Mouse (Mus musculus) limb, embryonic 15.5 days (tissue): ENCODE measurements around the gene Olfr810. TPM values are rescaled to one million over a fixed set of nuclear protein-coding genes. Genes with fewer than 3 reads are reported as not detected.

Experiments
- ATAC-seq: fragments of 200-750 bp; cut with Nextera tagmentation; 2 replicates; pipeline ENCODE4 v1.8.0; 2017; ENCODE audit warnings: low read depth, moderate TSS enrichment; ENCODE audit not compliant: insufficient number of reproducible peaks, low FRiP score, low TSS enrichment
- H3K27ac ChIP-seq: fragments of 300-500 bp; sonication (generic); 2 replicates; pipeline ENCODE4 v1.5.1; 2015; ENCODE audit warnings: moderate library complexity, mild to moderate bottlenecking, inconsistent platforms
- H3K27me3 ChIP-seq: fragments of 300-500 bp; sonication (generic); 2 replicates; pipeline ENCODE4 v1.6.1; 2015; ENCODE audit warnings: inconsistent platforms
- H3K36me3 ChIP-seq: fragments of 300-500 bp; sonication (generic); 2 replicates; pipeline ENCODE4 v1.6.1; 2015; ENCODE audit warnings: inconsistent platforms
- H3K4me1 ChIP-seq: fragments of 300-500 bp; sonication (generic); 2 replicates; pipeline ENCODE4 v1.6.1; 2015; ENCODE audit warnings: inconsistent platforms
- H3K4me2 ChIP-seq: fragments of 300-500 bp; sonication (generic); 2 replicates; pipeline ENCODE4 v1.6.1; 2015; ENCODE audit warnings: mild to moderate bottlenecking, inconsistent platforms
- H3K4me3 ChIP-seq: fragments of 300-500 bp; sonication (generic); 2 replicates; pipeline ENCODE4 v1.5.1; 2015; ENCODE audit warnings: mild to moderate bottlenecking, inconsistent platforms
- H3K9ac ChIP-seq: fragments of 300-500 bp; sonication (generic); 2 replicates; pipeline ENCODE4 v1.6.1; 2015; ENCODE audit warnings: inconsistent platforms
- H3K9me3 ChIP-seq: fragments of 300-500 bp; sonication (generic); 2 replicates; pipeline ENCODE4 v1.6.1; 2016; ENCODE audit warnings: inconsistent platforms
- WGBS: fragments of 180-500 bp; shearing (Covaris S2); methylation state at CpG from one replicate; pipeline ENCODE4 v1.1.7; 2015; 5-methylcytosine and 5-hydroxymethylcytosine counted together
- polyA plus RNA-seq: library from polyadenylated mRNA; unstranded; fragments of >200 nt; fragmentation: Nextera tagmentation; extraction: Ambion mirVana; gene quantifications from 2 replicates; pipeline ENCODE4 v1.2.1, GENCODE M21; 2015

Gene Olfr810
- not detected in 2 replicates for polyA plus RNA-seq

- no peaks in the 10 kb centered on the region for H3K4me1 ChIP-seq
- no peak within 1 kb of the TSS for H3K9ac ChIP-seq
- H3K27ac ChIP-seq, result no peak within 1 kb of the TSS
- H3K9me3 ChIP-seq, result no peaks in the 10 kb centered on the region
- no peaks in the 10 kb centered on the region for H3K27me3 ChIP-seq
- no peak for ATAC-seq
- no peaks in the 10 kb centered on the region for H3K36me3 ChIP-seq
- no peak within 1 kb of the TSS for H3K4me3 ChIP-seq
- no peak within 1 kb of the TSS for H3K4me2 ChIP-seq
Observed at GRCm38 (mm10) chr10:129794817-129795216, at the start of gene Olfr810. Gene Olfr810, minus strand, starts transcription at chr10:129794917.

GRCm38 (mm10) chr10:129804296-129804695 is 9.6 kb upstream of the Olfr810 start, which contains the start of gene Olfr811:
Gene Olfr811, minus strand, starts transcription at chr10:129804396.
- WGBS, result 79% methylated on average over 4 of the region's 4 CpGs
- no peak for ATAC-seq
- Histone ChIP-seq H3K9me3 (no peaks in the 10 kb centered on the region), H3K36me3 (no peaks in the 10 kb centered on the region), H3K4me3 (no peak within 1 kb of the TSS), H3K27ac (no peak within 1 kb of the TSS), H3K4me1 (no peaks in the 10 kb centered on the region), H3K9ac (no peak within 1 kb of the TSS), H3K4me2 (no peak within 1 kb of the TSS), H3K27me3 (no peaks in the 10 kb centered on the region)

- Histone ChIP-seq H3K27ac (no peak overlapping the region), H3K27me3 (no peaks in the 10 kb centered on the region), H3K4me2 (no peak overlapping the region), H3K4me1 (no peaks in the 10 kb centered on the region), H3K9me3 (no peaks in the 10 kb centered on the region), H3K36me3 (no peaks in the 10 kb centered on the region), H3K4me3 (no peak overlapping the region), H3K9ac (no peak overlapping the region)
- no peak for ATAC-seq
Observed at GRCm38 (mm10) chr10:129778123-129778522, 16.6 kb downstream of the Olfr810 start.

- Histone ChIP-seq H3K4me1 (no peaks in the 10 kb centered on the region), H3K9ac (no peak within 1 kb of the TSS), H3K36me3 (no peaks in the 10 kb centered on the region), H3K9me3 (no peaks in the 10 kb centered on the region), H3K4me2 (no peak within 1 kb of the TSS), H3K4me3 (no peak within 1 kb of the TSS), H3K27me3 (no peaks in the 10 kb centered on the region), H3K27ac (no peak within 1 kb of the TSS)
- no peak for ATAC-seq
Observed at GRCm38 (mm10) chr10:129774338-129774737, 20.4 kb downstream of the Olfr810 start, which contains the start of gene Olfr809. Gene Olfr809, plus strand, starts transcription at chr10:129774638.

- H3K27me3 ChIP-seq, result no peaks in the 10 kb centered on the region
- ATAC-seq, result no peak
Observed at GRCm38 (mm10) chr10:129765182-129765581, 29.5 kb downstream of the Olfr810 start, which contains the start of gene Olfr808. Gene Olfr808, plus strand, starts transcription at chr10:129765482.

GRCm38 (mm10) chr10:129757693-129758092 is 37.0 kb downstream of the Olfr810 start, which contains the start of gene Olfr807:
Gene Olfr807, minus strand, starts transcription at chr10:129757793.
- H3K4me3 ChIP-seq, result no peak within 1 kb of the TSS
- H3K27ac ChIP-seq, result no peak within 1 kb of the TSS
- no peaks in the 10 kb centered on the region for H3K27me3 ChIP-seq
- ATAC-seq, result no peak
- H3K4me2 ChIP-seq, result no peak within 1 kb of the TSS
- no peaks in the 10 kb centered on the region for H3K36me3 ChIP-seq
- 81% methylated on average over 1 of the region's 1 CpGs for WGBS
- no peaks in the 10 kb centered on the region for H3K4me1 ChIP-seq
- no peaks in the 10 kb centered on the region for H3K9me3 ChIP-seq
- no peak within 1 kb of the TSS for H3K9ac ChIP-seq

More at GRCm38 (mm10) chr10:129765182-129765581, 29.5 kb downstream of the Olfr810 start, which contains the start of gene Olfr808:
- Histone ChIP-seq H3K9me3 (no peaks in the 10 kb centered on the region), H3K4me2 (no peak within 1 kb of the TSS), H3K9ac (no peak within 1 kb of the TSS), H3K27ac (no peak within 1 kb of the TSS), H3K4me3 (no peak within 1 kb of the TSS), H3K4me1 (no peaks in the 10 kb centered on the region), H3K36me3 (no peaks in the 10 kb centered on the region)
- WGBS, result 88% methylated on average over 1 of the region's 1 CpGs

- H3K27ac ChIP-seq, result no peak within 1 kb of the TSS
- no peaks in the 10 kb centered on the region for H3K36me3 ChIP-seq
- H3K9ac ChIP-seq, result no peak within 1 kb of the TSS
- no peaks in the 10 kb centered on the region for H3K27me3 ChIP-seq
- no peaks in the 10 kb centered on the region for H3K4me1 ChIP-seq
- no peak for ATAC-seq
- H3K4me2 ChIP-seq, result no peak within 1 kb of the TSS
- no peak within 1 kb of the TSS for H3K4me3 ChIP-seq
- H3K9me3 ChIP-seq, result no peaks in the 10 kb centered on the region
Observed at GRCm38 (mm10) chr10:129741821-129742220, 52.9 kb downstream of the Olfr810 start, which contains the start of gene Olfr806. Gene Olfr806, minus strand, starts transcription at chr10:129741921.

Other genes starting within 250 kb of the Olfr810 start
- gene Olfr794, start 227.3 kb downstream of the Olfr810 start, polyA plus RNA-seq, result not detected in 2 replicates
- not detected in 2 replicates for gene Olfr796, start 182.3 kb downstream of the Olfr810 start, polyA plus RNA-seq
- not detected in 2 replicates for gene Olfr798, start 167.0 kb downstream of the Olfr810 start, polyA plus RNA-seq
- gene Olfr799, start 157.4 kb downstream of the Olfr810 start, polyA plus RNA-seq, result not detected in 2 replicates
- gene Olfr800, start 137.2 kb downstream of the Olfr810 start, polyA plus RNA-seq, result not detected in 2 replicates
- not detected in 2 replicates for gene Olfr801, start 121.1 kb downstream of the Olfr810 start, polyA plus RNA-seq
- not detected in 2 replicates for gene Olfr802, start 106.7 kb downstream of the Olfr810 start, polyA plus RNA-seq
- gene Olfr803, start 100.6 kb downstream of the Olfr810 start, polyA plus RNA-seq, result not detected in 2 replicates
- not detected in 2 replicates for gene Olfr804, start 91.7 kb downstream of the Olfr810 start, polyA plus RNA-seq
- not detected in 2 replicates for gene Olfr805, start 65.5 kb downstream of the Olfr810 start, polyA plus RNA-seq
- gene Olfr806, start 53.0 kb downstream of the Olfr810 start, polyA plus RNA-seq, result not detected in 2 replicates
- gene Olfr807, start 37.1 kb downstream of the Olfr810 start, polyA plus RNA-seq, result not detected in 2 replicates
- gene Olfr808, start 29.4 kb downstream of the Olfr810 start, polyA plus RNA-seq, result not detected in 2 replicates
- not detected in 2 replicates for gene Olfr809, start 20.3 kb downstream of the Olfr810 start, polyA plus RNA-seq
- gene Olfr811, start 9.5 kb upstream of the Olfr810 start, polyA plus RNA-seq, result not detected in 2 replicates
- gene Olfr812, start 51.2 kb upstream of the Olfr810 start, polyA plus RNA-seq, result not detected in 2 replicates
- gene Olfr813, start 60.5 kb upstream of the Olfr810 start, polyA plus RNA-seq, result not detected in 2 replicates
- not detected in 2 replicates for gene Olfr814, start 84.9 kb upstream of the Olfr810 start, polyA plus RNA-seq
- not detected in 2 replicates for gene Olfr815, start 111.0 kb upstream of the Olfr810 start, polyA plus RNA-seq
- gene Olfr816, start 120.7 kb upstream of the Olfr810 start, polyA plus RNA-seq, result not detected in 2 replicates
- gene Olfr818, start 154.2 kb upstream of the Olfr810 start, polyA plus RNA-seq, result not detected in 2 replicates
- gene Olfr819, start 172.3 kb upstream of the Olfr810 start, polyA plus RNA-seq, result not detected in 2 replicates
- gene Olfr247, start 181.2 kb upstream of the Olfr810 start, polyA plus RNA-seq, result not detected in 2 replicates
- not detected in 2 replicates for gene Gm10310, start 190.1 kb upstream of the Olfr810 start, polyA plus RNA-seq
- gene Olfr820, start 217.7 kb upstream of the Olfr810 start, polyA plus RNA-seq, result not detected in 2 replicates
- gene Olfr821, start 235.4 kb upstream of the Olfr810 start, polyA plus RNA-seq, result not detected in 2 replicates